Mouse (Mus musculus): Measurements from ENCODE around the gene Adi1.
A peak's percentile ranks its signal among the peaks of the same experiment; 100 is the strongest.

The Adi1 gene

DNA sequence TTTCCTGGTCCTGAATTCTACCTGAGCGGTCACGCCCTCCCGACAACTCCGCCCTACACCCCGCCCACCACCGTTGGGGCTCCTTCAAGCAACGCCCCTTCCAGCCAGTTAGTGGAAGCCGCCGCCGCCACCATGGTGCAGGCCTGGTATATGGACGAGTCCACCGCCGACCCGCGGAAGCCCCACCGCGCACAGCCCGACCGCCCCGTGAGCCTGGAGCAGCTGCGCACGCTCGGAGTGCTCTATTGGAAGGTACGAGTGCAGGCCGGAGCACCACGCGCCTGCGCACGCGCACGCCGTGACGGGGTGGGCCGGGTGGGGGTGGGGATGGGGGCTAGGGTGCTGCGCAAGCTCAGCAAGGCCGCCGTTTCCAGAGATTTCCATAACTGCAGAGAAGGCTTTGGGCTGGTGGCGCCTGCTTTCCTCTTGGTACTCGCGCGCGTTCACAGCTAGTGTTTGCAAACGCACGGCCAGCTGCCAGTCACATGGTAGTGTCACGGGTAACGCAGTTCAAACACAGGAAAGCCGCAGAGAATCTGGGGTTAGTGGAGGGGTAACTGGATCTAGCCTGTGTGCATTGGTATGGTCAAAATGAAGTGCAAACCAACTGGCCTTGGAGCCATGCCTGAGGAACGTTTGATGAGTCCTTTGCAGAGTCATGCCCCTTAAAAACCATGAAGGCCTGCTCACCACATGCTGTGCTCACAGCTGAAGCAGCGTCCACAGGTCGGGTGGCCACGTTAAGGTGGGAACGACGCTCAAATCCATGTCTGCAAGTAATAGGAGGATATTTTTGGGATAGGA, at the start of gene Adi1:
Gene Adi1, plus strand, starts transcription at position 111 of the 804 bp plus-strand sequence.
- peak; percentile 88 to 91 for DNase-seq

DNA sequence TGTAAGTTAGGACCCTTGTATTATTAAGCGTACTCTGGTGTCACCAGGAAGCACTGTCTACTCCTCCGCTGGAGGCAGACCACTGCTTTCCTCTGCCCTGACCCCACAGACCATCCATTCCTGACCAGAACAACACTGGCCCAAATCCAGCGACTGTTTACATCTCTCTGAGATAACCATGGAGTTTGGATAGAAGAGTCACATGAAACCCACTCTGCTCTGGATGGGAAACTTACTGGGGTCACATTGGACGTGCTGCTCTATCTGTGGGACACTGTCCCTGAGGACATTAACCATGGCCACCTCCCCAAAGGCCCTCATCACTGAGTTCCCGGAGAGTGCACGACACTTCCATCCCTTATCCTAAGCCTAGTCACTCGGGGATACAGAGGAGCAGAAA, 49.6 kb upstream of the Adi1 start:
- DNase-seq: no peak

DNA sequence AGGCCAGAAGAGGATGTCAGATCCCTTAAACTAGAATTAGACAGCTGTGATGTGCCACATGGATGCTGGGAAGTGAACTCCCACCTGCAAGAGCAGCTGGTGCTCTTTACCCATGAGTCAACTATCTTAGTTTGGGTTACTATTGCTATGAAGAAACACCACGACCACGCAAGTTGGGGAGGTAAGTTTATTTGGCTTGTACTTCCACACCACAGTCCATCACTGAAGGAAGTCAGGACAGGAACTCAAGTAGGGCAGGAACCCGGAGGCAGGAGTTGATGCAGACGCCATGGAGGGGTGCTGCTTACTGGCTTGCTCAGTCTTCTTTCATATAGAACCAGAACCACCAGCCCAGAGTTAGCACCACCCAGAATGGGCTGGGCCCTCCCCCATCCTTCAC, 47.9 kb upstream of the Adi1 start:
- no peak for DNase-seq

DNA sequence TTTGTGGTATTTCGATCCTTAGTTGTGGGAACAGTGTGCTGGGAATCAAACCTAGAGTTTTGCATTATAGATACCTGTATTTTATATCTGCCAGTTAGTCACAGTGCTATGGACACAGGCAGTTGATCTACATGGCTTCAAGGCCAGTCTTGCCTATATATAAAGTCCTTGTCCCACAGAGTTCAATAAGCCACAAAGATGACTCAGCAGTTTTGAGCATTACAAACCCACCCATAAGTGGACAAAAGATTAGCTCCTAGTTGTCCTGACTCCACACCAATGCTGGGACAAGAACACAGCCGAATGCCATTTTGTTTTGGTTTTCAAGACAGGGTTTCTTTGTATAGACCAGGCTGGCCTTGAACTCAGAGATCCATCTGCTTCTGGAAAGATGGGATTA, 46.6 kb upstream of the Adi1 start:
- DNase-seq: no peak

DNA sequence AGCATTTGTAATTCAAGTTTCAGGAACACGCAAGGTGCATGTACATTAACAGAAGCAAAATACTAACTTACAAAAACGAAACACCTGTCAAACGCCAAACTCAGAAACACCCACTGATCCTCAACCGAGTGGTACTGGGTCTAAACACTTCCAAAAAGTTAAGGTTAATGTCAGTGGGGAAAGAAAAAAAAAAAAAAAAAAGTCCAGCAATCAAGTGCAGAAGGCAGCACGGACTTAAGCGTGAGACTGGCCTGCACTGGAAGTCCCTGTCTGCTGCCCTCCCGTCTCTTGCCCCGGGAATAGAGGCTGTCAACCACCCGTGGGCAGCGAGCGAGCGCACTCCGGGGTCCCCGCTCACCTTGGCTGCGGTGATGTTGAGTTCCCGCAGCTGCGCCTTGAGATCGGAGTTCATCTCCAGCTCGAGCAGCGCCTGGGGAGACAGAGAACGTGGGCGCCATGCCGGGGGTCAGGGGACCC, 39.9 kb upstream of the Adi1 start:
- no peak for DNase-seq

DNA sequence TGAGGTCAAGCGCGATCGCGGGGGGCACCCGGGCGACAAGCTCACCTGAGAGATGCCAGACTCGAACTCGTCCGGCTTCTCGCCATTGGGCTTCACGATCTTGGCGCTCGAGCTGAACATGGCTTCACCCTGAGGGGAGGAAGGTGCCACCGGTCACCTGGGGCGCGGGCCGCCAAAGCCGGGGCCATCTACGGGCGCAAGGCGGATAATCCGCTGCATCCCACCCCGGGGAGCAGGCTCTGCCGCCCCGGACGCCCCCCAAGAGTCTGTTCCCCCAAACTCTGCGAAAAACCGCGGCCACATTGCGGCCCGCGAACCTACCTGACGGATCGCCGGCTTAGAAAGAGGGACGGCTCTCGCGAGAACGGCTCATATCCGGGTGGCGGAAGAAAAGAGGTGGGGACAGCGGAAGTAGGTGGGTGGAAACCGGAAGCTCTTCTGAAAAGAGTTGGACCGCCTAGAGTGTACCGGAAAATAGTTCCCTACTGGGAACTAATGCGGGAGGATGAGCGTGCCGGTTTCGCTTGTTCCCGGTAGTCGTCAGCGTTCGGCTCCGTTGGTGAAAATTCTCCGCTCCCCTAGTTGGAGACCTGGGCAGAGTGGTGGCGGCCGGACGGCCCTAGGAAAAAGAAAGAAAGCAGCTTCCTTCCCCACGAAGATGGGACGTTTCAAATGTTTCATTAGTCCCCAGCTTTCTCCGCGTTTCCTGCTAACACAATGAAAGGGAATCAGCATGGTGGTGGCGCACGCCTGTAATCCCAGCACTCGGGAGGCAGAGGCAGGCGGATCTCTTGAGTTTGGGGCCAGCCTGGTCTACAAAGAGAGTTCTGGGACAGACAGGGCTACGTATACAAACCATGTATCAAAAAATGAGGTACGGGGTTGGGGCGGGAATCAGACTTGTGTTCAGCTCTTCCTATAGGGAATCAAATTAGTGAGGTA, 39.2 kb upstream of the Adi1 start, which contains the start of gene Rps7:
Gene Rps7, minus strand, starts transcription at position 419 of the 942 bp plus-strand sequence.
- DNase-seq: peak; percentile 93 to 95

DNA sequence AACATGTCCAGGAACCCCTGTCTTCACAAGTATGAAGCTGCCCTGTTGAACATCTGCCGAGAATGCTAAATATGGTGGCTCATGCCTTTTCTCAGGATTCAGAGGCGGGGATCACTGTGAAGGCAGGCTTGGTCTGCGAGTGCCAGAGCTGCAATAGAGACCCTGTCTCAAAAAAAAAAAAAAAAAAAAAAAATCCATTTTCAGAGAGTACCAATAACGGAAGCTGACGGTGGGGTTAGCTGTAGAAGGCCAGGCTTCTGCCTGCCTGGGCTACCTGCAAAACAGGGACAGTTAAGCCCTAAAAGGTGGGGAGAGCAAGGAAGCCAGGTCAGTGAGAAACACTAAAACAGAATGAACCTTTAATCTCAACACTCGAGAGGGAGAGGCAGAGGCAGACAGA, 38.5 kb upstream of the Adi1 start:
- DNase-seq: no peak

DNA sequence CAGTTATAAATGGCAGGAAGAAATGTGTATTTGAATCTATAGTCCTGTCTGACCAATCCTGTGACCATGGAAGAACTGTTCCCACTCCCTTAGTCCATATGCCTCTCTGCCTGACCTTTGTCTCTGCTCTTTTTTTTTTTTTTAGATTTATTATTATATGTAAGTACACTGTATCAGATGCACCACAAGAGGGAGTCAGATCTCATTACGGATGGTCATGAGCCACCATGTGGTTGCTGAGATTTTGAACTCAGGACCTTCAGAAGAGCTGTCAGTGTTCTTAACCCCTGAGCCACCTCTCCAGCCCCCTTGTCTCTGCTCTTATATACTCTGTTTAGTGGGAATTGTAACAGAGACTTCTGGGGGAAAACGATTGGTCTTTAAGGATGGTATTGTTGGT, 36.3 kb upstream of the Adi1 start:
- no peak for DNase-seq

DNA sequence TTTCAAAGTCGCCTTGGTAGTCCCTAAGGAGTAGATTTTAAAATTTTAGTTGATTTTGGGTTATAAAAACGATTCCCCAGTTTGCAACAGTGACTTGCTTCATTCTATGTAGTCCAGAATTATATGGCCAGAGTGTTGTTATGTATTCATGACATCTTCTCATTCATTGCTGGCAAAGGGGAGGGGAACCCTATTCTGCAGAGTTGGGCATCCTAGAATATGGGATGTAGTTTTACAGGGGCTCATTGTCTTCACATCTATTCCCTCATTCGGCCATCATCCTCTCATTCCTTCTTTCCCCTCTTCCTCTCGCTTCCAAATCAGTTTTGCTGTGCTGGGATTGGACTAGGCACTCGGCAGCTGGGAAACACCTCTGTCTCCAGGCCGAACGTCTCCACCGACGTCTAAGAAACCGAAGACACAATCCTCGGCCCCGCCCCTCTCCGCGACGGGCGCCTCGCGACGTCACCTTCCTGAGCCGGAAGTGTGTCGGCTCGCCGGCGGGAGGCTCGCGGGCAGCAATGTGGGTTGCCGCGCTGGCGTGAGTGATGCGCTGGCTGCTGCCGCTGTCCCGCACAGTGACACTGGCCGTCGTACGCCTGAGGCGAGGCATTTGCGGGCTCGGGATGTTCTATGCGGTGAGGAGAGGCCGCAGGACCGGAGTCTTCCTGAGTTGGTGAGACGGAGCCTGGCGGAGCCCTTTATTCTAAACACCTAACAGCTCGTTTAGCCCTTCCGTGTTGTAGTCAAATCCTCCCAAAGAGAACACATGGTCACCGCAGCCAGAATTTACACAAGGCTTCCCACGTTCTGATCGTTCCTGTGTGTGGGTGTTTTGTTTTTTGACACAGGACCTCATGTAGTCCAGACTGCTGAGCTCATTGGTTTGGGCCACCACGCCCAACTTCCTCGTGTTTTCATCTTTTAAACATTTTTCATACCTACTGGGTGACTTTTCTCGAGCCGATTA, 25.6 kb upstream of the Adi1 start, which contains the start of gene Rnaseh1:
Gene Rnaseh1, plus strand, starts transcription at position 462 of the 970 bp plus-strand sequence.
- DNase-seq: peak; percentile 83 to 88

DNA sequence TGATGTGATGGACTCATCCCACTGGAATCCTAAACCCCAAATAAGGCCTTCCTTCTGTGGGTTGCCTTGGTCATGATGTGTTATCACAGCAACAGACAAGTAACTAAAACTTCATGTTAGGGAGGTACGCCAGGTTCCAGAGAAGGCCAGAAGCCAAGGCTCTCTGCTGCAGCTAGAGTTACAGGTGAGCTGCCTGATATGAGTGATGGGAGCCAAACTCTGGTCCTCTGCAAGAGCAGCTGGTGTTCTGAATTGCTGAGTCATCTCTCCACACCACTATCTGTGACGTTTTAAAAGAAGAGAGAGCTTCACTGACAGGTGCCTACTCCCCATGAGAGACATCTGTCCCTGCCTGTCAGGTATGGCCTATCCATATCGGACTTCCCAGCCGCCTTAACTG, 12.4 kb upstream of the Adi1 start:
- DNase-seq: no peak

DNA sequence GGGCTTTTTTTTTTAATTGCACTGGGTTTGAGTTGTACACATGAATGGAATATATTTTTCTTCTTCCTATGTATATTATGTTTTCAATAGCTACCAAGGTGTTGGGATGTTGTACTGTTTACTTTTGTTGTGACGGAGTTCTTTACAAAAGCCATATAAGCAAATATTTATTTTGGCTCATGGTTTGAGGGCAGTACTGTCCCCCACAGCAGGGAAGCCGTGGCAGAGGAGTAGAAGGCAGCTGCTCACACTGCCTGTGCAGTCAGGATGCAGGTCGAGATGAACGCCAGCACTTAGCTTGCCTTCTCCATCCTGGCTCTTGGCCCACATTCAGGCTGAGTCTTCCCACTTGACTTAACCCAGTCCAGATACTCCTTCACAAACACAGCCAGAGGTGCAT, 8.3 kb upstream of the Adi1 start:
- DNase-seq: no peak

DNA sequence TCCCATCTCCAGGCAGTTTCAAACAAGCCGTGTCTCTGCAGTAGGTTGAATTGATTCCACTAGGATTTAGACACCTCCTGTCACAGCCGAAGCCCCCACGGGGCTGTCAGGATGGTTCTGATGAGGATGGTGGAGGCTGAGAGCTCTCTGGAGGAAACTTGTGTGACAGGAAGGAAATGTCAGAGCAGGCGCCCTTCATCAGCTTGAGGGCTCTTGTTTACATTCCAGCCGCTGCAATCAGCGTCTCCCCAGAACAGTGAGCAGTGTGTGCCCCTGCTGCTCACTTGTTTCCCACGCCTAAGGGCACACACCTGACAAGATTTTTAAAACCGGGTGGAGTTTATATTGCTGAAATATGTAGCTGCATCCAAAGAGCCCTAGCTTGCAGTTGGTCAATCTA, 7.7 kb upstream of the Adi1 start:
- DNase-seq: no peak

DNA sequence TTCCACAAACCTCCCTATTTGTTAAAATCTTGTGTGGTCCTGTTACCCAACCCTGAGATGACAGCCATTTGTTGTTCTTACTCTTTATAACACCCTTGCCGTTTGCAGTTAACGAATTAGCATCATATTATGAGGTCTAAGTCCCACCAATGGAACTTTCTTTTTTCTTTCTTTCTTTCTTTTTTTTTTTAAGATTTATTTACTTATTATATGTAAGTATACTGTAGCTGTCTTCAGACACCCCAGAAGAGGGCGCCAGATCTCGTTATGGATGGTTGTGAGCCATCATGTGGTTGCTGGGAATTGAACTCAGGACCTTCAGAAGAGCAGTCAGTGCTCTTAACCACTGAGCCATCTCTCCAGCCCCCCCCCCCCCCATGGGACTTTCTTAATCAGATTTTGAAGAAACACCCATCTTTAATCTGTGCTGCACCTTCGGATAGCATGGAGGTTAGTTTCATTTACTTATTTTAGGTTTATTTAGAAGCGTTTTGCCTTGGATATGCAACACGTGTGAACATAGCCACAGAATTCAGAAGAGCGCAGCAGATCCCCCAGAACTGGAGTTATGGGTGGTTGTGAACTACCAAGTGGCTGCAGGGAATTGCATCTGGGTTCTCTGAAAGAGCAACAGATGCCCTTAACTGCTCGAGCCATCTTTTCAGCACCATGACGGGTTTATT, 852 bp upstream of the Adi1 start:
- DNase-seq: no peak

DNA sequence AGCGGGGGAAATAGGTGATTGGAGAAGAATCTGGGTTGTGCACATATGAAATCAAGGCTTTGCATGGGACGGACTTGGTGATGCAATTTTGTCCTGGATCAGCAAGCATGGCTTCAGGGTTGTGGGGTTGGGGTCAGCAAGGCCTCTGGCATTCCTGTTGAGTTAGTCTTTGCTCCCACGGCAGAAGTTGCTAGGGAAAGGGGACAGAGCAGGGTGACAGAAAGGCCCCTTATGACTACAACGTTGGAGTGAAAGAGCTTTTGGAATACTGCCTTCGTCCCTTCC, 836 bp downstream of the Adi1 start:
- DNase-seq: no peak

DNA sequence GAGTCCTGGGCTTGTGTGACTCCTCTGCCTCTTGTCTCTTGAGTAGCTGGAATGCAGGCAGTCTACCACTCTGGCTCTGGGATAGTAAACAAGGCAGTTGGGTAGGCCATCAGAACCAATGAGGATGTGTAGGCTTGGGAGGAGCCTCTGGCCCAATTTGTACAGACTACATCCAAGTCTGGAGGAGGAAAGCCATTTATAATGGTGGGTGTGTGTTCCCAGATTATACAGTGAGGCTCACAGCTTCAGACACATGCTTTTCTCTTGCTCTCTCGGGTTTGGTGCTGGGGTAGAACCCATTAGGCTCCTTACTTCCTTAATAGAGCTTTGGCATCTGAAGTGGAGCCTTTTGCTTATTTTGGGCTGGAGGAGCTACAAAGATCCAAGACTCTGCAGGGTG, 9.6 kb downstream of the Adi1 start:
- no peak for DNase-seq

DNA sequence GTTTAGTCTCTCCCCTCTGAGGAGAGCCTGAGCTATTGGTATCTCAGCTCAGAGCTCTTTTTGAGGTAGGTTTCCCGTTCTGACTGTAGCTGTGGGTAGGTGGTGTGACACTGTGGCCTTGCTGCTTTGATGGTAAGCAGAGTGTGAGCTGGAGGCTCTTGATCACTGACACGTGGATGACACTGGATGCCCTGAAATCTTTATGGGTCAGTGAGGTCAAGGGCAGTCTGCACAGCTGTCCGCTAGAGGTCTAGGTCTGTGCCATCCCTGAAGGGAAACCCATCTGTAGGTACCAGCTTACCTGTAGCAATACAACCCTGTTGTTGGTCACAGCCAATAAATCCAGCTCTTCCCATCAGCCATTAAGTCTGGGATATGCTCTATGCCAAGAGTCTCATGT, 10.7 kb downstream of the Adi1 start:
- no peak for DNase-seq

DNA sequence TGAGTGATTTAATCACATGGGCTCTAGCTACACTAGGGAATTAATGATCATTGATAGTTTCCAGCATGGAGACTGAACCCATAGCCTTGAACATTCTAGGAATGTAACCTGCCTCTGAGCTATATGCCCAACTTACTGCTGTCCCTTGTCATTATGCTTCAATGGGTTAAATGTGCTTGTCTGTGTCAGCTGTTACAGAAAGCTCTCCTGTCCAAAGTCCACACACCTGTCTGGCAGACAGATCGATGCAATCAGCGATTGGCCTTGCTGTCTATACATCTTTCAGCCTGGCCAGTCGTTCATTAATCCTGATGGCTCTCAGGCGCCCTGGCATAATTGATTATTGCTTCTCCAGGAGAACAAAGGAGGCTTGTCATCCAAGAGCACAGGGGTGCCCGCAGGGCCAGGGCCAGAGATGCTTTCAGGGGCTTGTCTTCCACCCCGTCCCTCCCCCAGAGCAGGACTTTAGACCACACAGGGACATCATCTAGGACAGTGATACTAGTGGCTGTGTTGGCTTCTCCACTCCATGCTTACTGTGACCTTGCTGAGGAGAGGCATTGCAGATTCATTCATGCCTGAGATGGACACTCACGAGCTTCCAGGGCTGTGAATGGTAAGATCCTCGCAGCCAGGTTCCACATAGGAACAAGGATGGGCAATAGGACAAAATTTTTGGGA, 11.3 kb downstream of the Adi1 start:
- DNase-seq: no peak

DNA sequence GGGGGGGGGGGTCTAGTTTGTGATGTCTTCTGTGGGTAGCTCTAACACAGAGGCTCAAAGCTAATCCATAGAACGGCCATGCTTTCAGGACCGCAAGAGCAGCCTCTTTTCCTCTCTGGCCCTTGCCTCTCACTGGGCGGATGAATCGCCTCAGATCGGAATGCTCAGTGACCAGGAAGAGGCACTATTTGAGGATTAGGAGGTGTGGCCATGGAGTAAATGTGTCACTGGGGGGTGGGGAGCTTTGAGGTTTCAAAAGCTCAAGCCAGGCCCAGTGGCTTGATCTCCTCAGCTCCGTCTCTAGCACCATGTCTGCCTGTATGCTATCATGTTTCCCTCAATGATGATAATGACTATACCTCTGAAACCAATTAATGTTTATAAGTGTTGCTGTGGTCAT, 14.0 kb downstream of the Adi1 start:
- no peak for DNase-seq

DNA sequence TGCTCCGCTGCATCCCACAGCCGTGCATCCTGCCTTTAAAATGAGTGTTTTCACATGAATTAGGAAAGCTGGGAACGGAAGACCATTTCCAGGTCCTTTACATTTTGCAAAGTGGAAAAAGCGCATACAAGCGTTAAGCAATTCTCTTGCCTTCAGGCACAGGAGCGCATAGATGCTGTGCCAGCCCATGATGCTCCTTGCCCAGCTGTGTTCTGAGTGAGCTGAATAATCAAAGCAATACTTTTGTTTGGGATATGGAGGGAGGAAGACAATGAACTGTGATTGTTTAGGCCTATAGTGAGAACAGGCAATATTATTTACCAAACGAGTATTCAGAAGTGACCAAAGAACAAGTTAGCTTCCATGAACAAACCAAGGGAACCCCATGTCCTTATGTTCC, 15.7 kb downstream of the Adi1 start:
- no peak for DNase-seq

DNA sequence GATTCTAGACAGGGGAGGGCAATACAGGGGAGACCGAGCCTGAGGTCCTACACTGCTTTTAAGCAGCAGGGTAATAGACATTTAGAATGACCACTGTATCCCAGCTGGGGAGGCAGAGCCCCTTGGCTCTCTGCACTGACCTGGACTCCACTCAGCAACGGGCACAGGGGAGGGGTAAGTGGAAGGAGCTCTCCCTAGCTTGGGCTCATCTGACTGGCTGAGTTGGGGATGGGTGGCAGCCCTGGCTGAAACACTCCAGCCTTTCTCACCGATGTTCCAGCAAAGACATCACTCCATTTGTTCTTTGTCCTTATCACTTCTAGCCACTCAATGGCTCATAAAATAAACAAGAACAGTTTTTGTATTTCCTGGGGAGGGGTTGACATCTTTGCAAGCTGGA, 18.7 kb downstream of the Adi1 start:
- no peak for DNase-seq

DNA sequence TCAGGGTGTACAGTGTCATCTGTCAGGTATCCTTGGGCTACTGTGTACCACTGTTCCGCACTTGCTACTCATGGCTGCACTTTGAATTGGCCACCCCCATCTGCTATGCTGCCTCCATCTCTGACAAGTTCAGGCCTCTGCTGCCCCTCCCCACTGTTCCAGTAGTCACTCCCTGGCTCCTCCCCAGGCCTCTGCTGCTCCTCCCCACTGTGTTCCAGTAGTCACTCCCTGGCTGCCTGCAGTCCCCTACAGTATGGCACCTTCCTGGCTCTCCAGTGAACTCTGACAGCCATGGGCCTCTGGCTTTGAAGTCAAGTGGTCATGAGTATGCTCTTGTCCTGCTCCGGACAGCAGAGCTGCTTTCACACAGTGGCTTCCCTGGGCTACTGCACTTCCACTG, 19.2 kb downstream of the Adi1 start:
- peak in 1 of 2 experiments; percentile 25 for DNase-seq

DNA sequence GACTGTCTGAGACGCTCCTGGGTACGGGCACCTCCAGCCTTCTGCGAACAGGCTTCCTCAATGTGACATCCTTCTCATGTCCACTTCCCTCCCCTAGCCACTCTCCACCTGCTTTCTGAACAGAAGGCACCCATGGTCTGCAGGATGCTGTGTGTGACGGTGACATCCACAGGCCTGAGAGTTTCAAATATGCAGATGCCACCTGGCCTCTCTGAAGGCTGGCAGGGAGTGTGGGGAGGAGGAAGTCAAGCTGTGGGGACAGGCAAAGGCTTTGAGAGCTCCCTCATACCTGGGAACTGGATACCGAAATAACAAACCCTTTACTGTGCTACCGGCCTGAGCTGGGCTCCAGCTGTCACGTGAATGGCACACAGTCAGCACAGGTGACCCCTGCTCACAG, 19.7 kb downstream of the Adi1 start:
- no peak for DNase-seq

Data from kidney, adult 8-10 months (tissue).